Mouse (Mus musculus) CH12.LX (cell line): ENCODE results near the gene Ttc7b. TPM values are rescaled to one million over a fixed set of nuclear protein-coding genes. Genes with fewer than 3 reads are reported as not detected.

Experiments used
- DNase-seq: peaks from one replicate; pipeline ENCODE4 v3.0.0-alpha.2; 2013; ENCODE audit errors: extremely low read depth
- H3K27ac ChIP-seq: 2 replicates; pipeline ENCODE4 v1.5.1; 2012; ENCODE audit warnings: low read depth, mild to moderate bottlenecking, control low read depth, moderate library complexity; ENCODE audit not compliant: insufficient read depth
- H3K27me3 ChIP-seq: replicated peaks from 2 replicates; pipeline ENCODE3; 2012; ENCODE audit warnings: inconsistent platforms
- H3K36me3 ChIP-seq, 2 experiments: replicated peaks in 1 of 2; 2 replicates each; pipeline versions ENCODE3 to v1.6.1; 2012; ENCODE audit warnings: inconsistent platforms in 1 of 2, low read length in 1 of 2, mild to moderate bottlenecking in 1 of 2, mixed read lengths in 1 of 2, moderate library complexity in 1 of 2; ENCODE audit not compliant: control insufficient read depth in 1 of 2, insufficient read depth in 1 of 2
- H3K4me1 ChIP-seq, 2 experiments: 2 replicates each; pipeline ENCODE4 v1.6.1; 2012; ENCODE audit warnings: inconsistent platforms in 1 of 2, moderate library complexity in 1 of 2; ENCODE audit not compliant: insufficient read depth in 2 of 2, control insufficient read depth in 1 of 2
- H3K4me2 ChIP-seq: 2 replicates; pipeline ENCODE4 v1.6.1; 2012; ENCODE audit warnings: low read depth, mild to moderate bottlenecking, control low read depth; ENCODE audit not compliant: poor library complexity, insufficient read depth, severe bottlenecking
- H3K4me3 ChIP-seq, 3 experiments: fragments of 150-350 bp in 1 of 3; sonication (generic) in 1 of 3; replicated peaks in 1 of 3; 2 replicates each; pipeline versions ENCODE3 to v1.5.1; 2011 to 2012; ENCODE audit warnings: low read depth in 2 of 3, low read length in 2 of 3, mild to moderate bottlenecking in 2 of 3, moderate library complexity in 2 of 3, control low read depth in 1 of 3, improper control_type of control experiment in 1 of 3, inconsistent platforms in 1 of 3, mixed read lengths in 1 of 3; ENCODE audit not compliant: poor library complexity in 1 of 3
- H3K79me2 ChIP-seq: replicated peaks from 2 replicates; pipeline ENCODE4 v1.6.1; 2012; ENCODE audit warnings: mild to moderate bottlenecking, moderate library complexity; ENCODE audit not compliant: control insufficient read depth, poor library complexity, insufficient read depth, severe bottlenecking; ENCODE audit errors: extremely low read depth
- H3K9ac ChIP-seq: 2 replicates; pipeline ENCODE4 v1.6.1; 2012; ENCODE audit warnings: low read depth, mild to moderate bottlenecking, control low read depth, moderate library complexity; ENCODE audit not compliant: insufficient read depth
- H3K9me3 ChIP-seq: replicated peaks from 2 replicates; pipeline ENCODE3; 2012; ENCODE audit warnings: low read length, inconsistent platforms, mixed read lengths
- BHLHE40 ChIP-seq: IDR thresholded peaks from 2 replicates; pipeline ENCODE4 v1.6.1; 2011; ENCODE audit warnings: mild to moderate bottlenecking, low read depth, low read length, improper control_type of control experiment
- CHD2 ChIP-seq: IDR thresholded peaks from 2 replicates; pipeline ENCODE4 v1.6.1; 2011; ENCODE audit warnings: low read length, improper control_type of control experiment
- ETS1 ChIP-seq: conservative IDR thresholded peaks from 2 replicates; pipeline ENCODE4 v1.6.1; 2012; ENCODE audit warnings: low read depth, mild to moderate bottlenecking, inconsistent platforms, low read length, improper control_type of control experiment, moderate library complexity
- KAT2A ChIP-seq: IDR thresholded peaks from 2 replicates; pipeline ENCODE4 v1.6.1; 2012; ENCODE audit warnings: low read length, improper control_type of control experiment, inconsistent platforms; ENCODE audit not compliant: insufficient replicate concordance
- MAX ChIP-seq: IDR thresholded peaks from 2 replicates; pipeline ENCODE4 v1.6.1; 2011; ENCODE audit warnings: low read length, improper control_type of control experiment
- MAZ ChIP-seq: IDR thresholded peaks from 2 replicates; pipeline ENCODE4 v1.6.1; 2012; ENCODE audit warnings: low read depth, mild to moderate bottlenecking, inconsistent platforms, low read length, improper control_type of control experiment, moderate library complexity
- MEF2A ChIP-seq: IDR thresholded peaks from 2 replicates; pipeline ENCODE4 v1.6.1; 2014; ENCODE audit warnings: low read depth, mild to moderate bottlenecking, inconsistent platforms, low read length, improper control_type of control experiment, borderline replicate concordance
- MXI1 ChIP-seq: IDR thresholded peaks from 2 replicates; pipeline ENCODE4 v1.6.1; 2011; ENCODE audit warnings: mild to moderate bottlenecking, low read depth, low read length, improper control_type of control experiment
- MYC ChIP-seq: IDR thresholded peaks from 2 replicates; pipeline ENCODE4 v1.6.1; 2011; ENCODE audit warnings: low read depth, mild to moderate bottlenecking, improper control_type of control experiment, low read length
- NELFE ChIP-seq: IDR thresholded peaks from 2 replicates; pipeline ENCODE4 v1.6.1; 2011; ENCODE audit warnings: low read depth, low read length, improper control_type of control experiment
- NRF1 ChIP-seq: IDR thresholded peaks from 2 replicates; pipeline ENCODE4 v1.6.1; 2014; ENCODE audit warnings: low read depth, mild to moderate bottlenecking, inconsistent platforms, low read length, improper control_type of control experiment, moderate library complexity
- PAX5 ChIP-seq: IDR thresholded peaks from 2 replicates; pipeline ENCODE4 v1.6.1; 2012; ENCODE audit warnings: low read length, inconsistent platforms, mixed read lengths
- RAD21 ChIP-seq: IDR thresholded peaks from 2 replicates; pipeline ENCODE4 v1.6.1; 2011; ENCODE audit warnings: low read depth, mild to moderate bottlenecking, low read length, improper control_type of control experiment, moderate library complexity
- RCOR1 ChIP-seq: conservative IDR thresholded peaks from 2 replicates; pipeline ENCODE4 v1.6.1; 2012; ENCODE audit warnings: low read depth, mild to moderate bottlenecking, inconsistent platforms, low read length, improper control_type of control experiment
- SIN3A ChIP-seq: IDR thresholded peaks from 2 replicates; pipeline ENCODE4 v1.6.1; 2012; ENCODE audit warnings: low read length, improper control_type of control experiment, inconsistent platforms
- TBP ChIP-seq: conservative IDR thresholded peaks from 2 replicates; pipeline ENCODE4 v1.6.1; 2011; ENCODE audit warnings: low read depth, low read length, improper control_type of control experiment
- TCF12 ChIP-seq: IDR thresholded peaks from 2 replicates; pipeline ENCODE4 v1.6.1; 2014; ENCODE audit warnings: low read depth, mild to moderate bottlenecking, inconsistent platforms, low read length, improper control_type of control experiment
- USF1 ChIP-seq: IDR thresholded peaks from 2 replicates; pipeline ENCODE4 v1.6.1; 2014; ENCODE audit warnings: low read depth, mild to moderate bottlenecking, inconsistent platforms, low read length, improper control_type of control experiment
- USF2 ChIP-seq: conservative IDR thresholded peaks from 2 replicates; pipeline ENCODE4 v1.6.1; 2011; ENCODE audit warnings: low read depth, low read length, improper control_type of control experiment
- ZC3H11A ChIP-seq: IDR thresholded peaks from 2 replicates; pipeline ENCODE4 v1.6.1; 2012; ENCODE audit warnings: low read depth, mild to moderate bottlenecking, inconsistent platforms, low read length, improper control_type of control experiment
- ZKSCAN1 ChIP-seq: IDR thresholded peaks from 2 replicates; pipeline ENCODE4 v1.6.1; 2012; ENCODE audit warnings: low read depth, inconsistent platforms, low read length, improper control_type of control experiment, borderline replicate concordance
- ZMIZ1 ChIP-seq: IDR thresholded peaks from 2 replicates; pipeline ENCODE4 v1.6.1; 2012; ENCODE audit warnings: low read depth, mild to moderate bottlenecking, inconsistent platforms, low read length, improper control_type of control experiment
- dilution Hi-C: fragments of 300-500 bp; cut with MboI; formaldehyde crosslinking; loops from 2 replicates; pipeline ENCODE4 v1.14.3; 2020; ENCODE audit warnings: low sequenced_read_pairs; ENCODE audit not compliant: extremely low pct_unique_long_range_greater_than_20kb, extremely low pct_ligation_motif_present
- in situ Hi-C: fragments of 300-500 bp; cut with MboI; formaldehyde crosslinking; loops from 3 replicates; pipeline ENCODE4 v1.14.3; 2019; ENCODE audit warnings: low sequenced_read_pairs, low pct_ligation_motif_present, low pct_unique_long_range_greater_than_20kb, mixed read lengths
- polyA plus RNA-seq: library from polyadenylated mRNA; unstranded; fragments of >175 nt; gene quantifications from 2 replicates; pipeline ENCODE4 v1.2.1, GENCODE M21; 2012; ENCODE audit warnings: low read depth; ENCODE audit not compliant: insufficient read length
- total RNA-seq, 2 experiments: library from RNA; depleted of rRNA; stranded (reverse); fragments of 300-350 nt in 1 of 2; fragments of >200 nt in 1 of 2; gene quantifications; 2 replicates each; pipeline ENCODE4 v1.2.3; 2012 to 2014

The Ttc7b gene
- total and polyA plus RNA-seq, 3 experiments = 7.8 to 18.3 (median 12.7) TPM

- H3K27ac ChIP-seq = no peak overlapping the region
- no peaks in the 10 kb centered on the region; a peak in 1 of 4 replicates for H3K4me1 ChIP-seq
- H3K9me3 ChIP-seq = no peaks in the 10 kb centered on the region
- no peaks in the 10 kb centered on the region for H3K79me2 ChIP-seq
- no peak overlapping the region for H3K4me2 ChIP-seq
- no peak overlapping the region for H3K9ac ChIP-seq
- TF ChIP-seq KAT2A = no peak
- no peak for TF ChIP-seq RAD21
- TF ChIP-seq ZMIZ1 = no peak
- no peak for TF ChIP-seq MAX
- no peak for TF ChIP-seq MEF2A
- no peak for TF ChIP-seq MAZ
- TF ChIP-seq USF2 = no peak
- no peak for TF ChIP-seq NELFE
- no peak for TF ChIP-seq USF1
- TF ChIP-seq CHD2 = no peak
- no peak for TF ChIP-seq BHLHE40
- no peak for TF ChIP-seq ZKSCAN1
- TF ChIP-seq RCOR1 = no peak
- TF ChIP-seq MYC = no peak
- no peak for TF ChIP-seq TCF12
- no peak for TF ChIP-seq SIN3A
- TF ChIP-seq NRF1 = no peak
- no peak for TF ChIP-seq ETS1
- no peak for DNase-seq
- peaks cover 0 to 15% of the 10 kb centered on the region in 2 experiments for H3K36me3 ChIP-seq
- H3K27me3 ChIP-seq = no peaks in the 10 kb centered on the region
- dilution Hi-C loops = no loop called here
- no peak overlapping the region for H3K4me3 ChIP-seq
- in situ Hi-C loops = no loop called here
Observed at GRCm38 (mm10) chr12:100431830-100432229, 88.8 kb downstream of the Ttc7b start.

GRCm38 (mm10) chr12:100429414-100430114, 91.1 kb downstream of the Ttc7b start:
- Histone ChIP-seq H3K9me3 (no peaks in the 10 kb centered on the region), H3K27me3 (no peaks in the 10 kb centered on the region), H3K4me1 (peaks cover 3 to 9% of the 10 kb centered on the region in 2 experiments), H3K27ac (no peak overlapping the region), H3K36me3 (peaks cover 0 to 18% of the 10 kb centered on the region in 2 experiments), H3K4me3 (no peak overlapping the region), H3K4me2 (no peak overlapping the region), H3K79me2 (no peaks in the 10 kb centered on the region), H3K9ac (no peak overlapping the region)
- dilution Hi-C loops = no loop called here
- DNase-seq = no peak
- TF ChIP-seq NRF1 (no peak), MXI1 (no peak), SIN3A (no peak), MAX (no peak), PAX5 (no peak), TBP (no peak), ZC3H11A (no peak)
- in situ Hi-C loops = loop anchor here (10.0 kb wide), 1 partner anchor 265 kb away; no protein-coding TSS in a partner anchor
